Mouse (Mus musculus) v-Abl transformed pro-B cells (cell line): ENCODE measurements around the gene Cfap221.

ENCODE experiments used
- in situ Hi-C, 2 experiments: fragments of 400-800 bp; cut with MboI; formaldehyde crosslinking; loops; one replicate each; pipeline ENCODE4 v1.15.1; 2025; ENCODE audit not compliant: unreplicated experiment in 2 of 2

The Cfap221 gene

DNA sequence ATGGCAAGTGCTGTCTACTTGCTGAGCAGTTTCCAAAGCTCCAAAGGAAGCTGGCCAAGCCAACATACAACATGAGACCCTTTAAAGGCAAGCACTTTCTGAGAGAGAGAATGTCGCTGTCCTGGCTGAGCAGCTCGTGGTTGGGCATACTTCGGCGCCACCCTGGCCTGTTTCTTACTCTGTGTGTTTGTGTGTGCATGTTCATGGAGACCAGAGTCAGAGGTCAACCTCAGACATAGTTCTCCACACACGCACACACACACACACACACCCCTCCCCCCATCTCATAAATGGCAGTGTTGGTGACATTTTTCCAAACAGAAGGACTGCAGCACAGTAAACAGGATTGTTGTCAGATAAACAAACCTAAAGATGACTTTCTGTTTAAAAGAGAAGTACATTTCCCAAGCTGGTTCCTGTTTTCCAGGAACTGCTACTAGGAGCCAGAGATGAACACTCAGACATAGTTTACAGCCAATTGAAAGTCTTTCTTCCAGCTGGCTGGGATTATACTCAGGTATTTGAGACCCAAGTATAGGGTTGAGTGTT, 80.1 kb downstream of the Cfap221 start:
- in situ Hi-C loops: loop anchor here in 1 of 2 experiments (10.0 kb wide), 1 partner anchor 382 kb away; no protein-coding TSS in a partner anchor

DNA sequence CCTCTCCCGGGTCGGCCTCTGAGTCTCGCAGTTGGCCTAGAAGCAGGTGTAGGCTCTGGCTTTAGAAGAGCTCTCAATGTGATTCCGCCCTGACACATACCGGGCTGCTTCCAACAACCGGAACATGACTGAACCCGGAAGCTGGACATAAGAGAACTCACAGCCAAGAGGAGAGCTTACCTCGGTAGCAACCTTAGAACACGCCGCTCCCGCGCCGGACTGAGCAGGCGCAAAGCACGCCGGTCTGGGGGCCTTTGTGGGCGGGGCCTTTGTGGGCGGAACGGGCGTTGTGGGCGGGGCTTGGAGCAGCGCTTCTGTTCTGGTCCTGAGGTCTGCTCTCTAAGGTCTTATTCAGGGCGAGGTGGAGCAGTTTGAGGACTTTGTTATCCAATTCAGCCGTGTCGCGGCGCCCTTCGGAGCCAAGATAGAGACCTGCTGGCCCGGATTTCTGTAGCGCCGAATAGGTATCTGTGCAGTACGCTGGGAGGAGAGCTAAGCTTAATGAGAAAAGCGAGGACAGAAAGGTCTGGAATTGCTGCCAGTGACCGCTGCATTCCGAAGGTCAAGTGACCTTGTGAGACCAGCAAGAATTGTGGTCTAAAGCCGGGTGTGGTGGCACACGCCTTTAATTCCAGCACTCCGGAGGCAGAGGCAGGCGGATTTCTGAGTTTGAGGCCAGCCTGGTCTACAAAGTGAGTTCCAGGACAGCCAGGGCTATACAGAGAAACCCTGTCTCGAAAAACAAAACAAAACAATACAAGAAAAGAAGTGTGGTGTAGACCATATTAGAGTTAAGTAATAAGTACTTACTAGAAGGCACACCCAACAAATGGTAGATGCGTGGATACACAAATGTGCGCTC, 83.8 kb downstream of the Cfap221 start, which contains the start of gene Tmem177:
Tmem177 (minus strand) TSS at position 256 of the 862 bp plus-strand sequence.
- in situ Hi-C loops: loop anchor here in 1 of 2 experiments (10.0 kb wide), 1 partner anchor 378 kb away; no protein-coding TSS in a partner anchor

DNA sequence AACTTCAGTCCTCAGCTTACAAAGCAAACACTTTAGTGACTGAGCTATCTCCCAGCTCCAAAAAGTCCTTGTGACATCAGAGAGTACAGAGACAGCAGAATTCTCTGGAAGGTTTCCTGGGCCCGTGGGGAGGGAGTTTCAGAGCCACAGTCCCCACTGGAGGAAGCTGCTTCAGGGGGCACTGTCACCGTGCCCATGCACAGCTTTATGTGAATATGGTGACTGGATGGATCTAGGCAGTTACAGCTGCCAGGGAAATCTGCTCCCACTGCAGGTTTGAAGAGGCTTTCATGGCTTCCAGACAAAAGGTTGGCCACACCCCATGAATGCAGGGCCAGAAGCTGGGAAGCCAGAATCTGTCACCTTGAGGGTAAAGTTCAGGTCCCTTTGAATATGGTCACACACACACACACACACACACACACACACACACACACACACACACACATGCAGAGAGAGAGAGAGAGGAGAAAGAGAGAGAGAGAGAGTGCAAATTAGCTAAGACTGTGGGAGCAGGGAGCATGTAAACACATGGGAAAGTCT, 89.8 kb downstream of the Cfap221 start:
- in situ Hi-C loops: no loop called here

DNA sequence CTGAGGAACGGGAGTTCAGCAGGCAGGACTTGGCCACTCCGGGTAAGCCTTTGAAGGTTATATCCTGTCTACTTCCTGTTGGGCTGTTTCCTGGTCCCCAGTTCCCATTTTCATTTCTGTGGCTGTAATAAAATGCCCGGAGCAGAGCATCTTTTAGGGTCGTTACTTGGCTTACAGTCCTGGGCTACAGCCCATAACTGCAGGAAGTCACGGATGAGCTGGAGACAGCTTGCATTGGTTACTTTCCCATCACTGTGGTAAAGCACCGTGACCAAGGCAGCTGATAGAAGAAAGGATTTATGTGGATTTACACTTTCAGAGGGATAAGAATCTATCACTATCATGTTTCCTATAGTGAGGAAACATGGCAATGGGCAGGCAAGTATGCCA, 93.8 kb downstream of the Cfap221 start:
- in situ Hi-C loops: no loop called here

DNA sequence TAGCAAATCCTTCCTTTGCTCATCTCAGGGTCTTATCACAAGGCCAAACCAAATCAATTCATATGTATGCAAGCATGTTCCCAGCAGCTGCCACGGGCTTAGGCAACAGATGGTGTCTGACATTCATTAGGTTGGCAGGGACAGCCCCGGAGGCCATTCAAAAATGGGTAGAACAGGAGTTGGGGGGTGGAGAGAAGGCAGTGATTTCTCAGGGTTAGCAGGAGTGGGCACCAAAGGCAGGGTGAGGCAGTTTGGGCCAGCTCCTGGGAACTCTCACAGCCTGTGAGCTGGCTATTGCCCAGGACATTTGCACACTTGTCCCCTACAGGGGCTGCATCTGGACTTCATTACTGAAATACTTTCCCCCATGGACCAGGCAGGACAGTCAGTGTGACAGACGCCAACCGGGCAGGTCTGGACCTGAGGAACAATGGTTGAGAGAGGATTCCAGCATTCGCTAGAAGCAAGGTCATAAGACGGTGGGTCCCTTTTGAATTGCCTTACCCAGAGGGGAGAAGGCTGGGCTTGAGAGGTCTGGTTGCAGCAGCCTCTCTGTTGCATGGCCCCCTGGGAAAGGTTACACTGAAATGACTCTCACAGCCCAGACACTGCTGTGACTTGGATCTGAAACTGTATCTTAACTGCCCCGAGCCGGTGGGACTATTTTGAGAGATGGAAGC, 94.3 kb downstream of the Cfap221 start:
- in situ Hi-C loops: no loop called here

DNA sequence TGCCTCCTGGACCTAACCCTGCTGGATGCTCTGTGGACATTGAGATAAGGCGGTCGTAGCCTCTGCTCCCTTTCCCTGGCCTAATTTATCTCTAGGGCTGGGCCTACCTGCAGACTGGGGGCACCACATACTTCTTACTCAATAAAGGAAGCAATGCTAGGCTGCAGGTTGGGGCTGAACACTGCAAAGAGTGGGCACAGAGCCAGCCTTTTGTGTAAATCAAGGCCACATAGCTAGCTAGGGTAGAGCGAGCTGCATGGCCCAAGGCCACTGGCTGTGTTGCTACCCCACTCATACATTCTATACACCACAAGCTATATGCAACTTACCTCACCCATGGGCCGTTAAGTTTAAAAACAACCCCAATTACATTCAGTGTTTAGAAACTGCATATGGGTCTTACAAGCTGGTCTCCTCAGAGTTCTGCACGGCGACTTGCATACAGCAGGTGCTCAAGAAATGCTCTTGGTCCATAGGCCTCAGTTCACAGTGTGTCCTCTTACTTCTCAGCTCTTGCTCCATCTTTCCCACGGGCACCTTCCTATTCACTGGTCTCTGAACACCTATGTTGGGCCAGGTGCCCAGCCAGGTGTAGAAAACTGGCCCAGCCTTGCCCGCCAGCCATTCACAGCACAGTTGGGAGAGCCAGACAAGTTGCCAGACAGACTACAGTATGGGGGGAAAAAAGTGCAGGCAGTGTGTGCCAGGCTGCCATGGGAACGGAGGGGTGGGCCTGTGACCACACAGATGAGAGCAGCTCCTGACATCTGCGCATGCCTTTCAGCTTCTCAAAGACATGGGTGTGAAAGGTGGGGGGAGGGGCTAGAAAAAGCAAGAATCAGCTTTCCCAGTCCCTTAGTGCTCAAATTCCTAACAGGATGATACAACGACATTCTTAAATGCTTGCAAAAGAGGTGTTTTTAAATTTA, 97.6 kb downstream of the Cfap221 start:
- in situ Hi-C loops: loop anchor here (10.0 to 25.0 kb wide), 3 partner anchors 225 to 445 kb away; no protein-coding TSS in a partner anchor

DNA sequence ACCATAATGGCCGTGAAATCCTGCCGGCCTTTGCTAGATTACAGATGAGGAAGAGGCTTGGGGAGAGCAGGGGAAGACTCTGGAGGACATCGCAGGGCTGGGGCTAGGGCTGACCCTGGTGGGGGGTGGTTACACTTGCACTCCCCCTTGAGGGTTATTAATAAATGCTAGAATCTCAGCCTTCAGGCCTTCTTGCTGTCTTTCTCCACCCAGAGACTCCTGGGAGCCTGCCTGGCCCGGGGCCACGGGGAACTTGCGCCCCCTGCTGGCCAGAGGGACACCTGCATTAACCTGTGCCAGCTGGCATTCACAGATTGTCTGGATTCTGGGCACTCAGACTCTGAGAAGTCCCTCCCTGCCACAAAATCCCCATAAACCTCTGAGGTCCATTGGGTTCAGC, 102.1 kb downstream of the Cfap221 start:
- in situ Hi-C loops: loop anchor here (5.0 to 25.0 kb wide), 6 partner anchors 73 to 440 kb away; no protein-coding TSS in a partner anchor

DNA sequence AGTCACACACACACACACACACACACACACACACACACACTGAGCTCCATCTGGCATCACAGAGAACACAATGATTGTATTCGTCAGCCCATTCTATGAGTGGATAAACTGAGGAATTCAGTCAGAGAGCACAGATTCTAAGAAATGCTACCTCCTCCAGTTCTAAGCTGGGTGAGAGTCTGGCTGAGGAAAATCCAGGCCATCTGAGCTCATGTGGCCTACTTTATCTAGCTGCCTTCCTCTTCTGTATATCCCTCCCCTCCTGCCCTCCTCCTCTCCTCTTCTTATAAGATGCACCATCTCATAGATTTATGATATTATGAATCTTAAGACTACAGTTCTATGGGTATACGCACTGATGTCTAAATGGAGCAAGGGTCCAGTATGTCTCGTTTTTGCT, 103.4 kb downstream of the Cfap221 start:
- in situ Hi-C loops: loop anchor here (5.0 to 25.0 kb wide), 6 partner anchors 71 to 439 kb away; no protein-coding TSS in a partner anchor

DNA sequence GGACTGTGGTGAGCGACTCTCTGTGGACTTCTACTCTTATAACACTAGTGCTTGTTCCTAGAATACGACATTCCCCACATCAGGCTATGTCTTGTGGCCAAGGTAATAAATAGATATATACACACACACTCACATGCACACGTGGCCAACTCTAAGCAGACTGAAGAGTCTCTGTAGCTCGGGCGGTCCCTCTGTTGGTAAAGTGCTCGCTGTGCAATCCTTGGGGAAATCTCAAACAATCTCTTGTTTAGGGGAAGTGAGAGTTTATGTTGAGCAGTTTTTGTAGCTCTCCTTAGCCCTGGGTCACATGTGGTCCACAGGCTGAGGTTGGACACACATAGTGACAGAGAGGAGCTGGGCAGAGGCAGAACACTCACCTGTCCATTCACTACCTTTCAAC, 104.1 kb downstream of the Cfap221 start:
- in situ Hi-C loops: loop anchor here (5.0 to 25.0 kb wide), 6 partner anchors 71 to 438 kb away; no protein-coding TSS in a partner anchor

DNA sequence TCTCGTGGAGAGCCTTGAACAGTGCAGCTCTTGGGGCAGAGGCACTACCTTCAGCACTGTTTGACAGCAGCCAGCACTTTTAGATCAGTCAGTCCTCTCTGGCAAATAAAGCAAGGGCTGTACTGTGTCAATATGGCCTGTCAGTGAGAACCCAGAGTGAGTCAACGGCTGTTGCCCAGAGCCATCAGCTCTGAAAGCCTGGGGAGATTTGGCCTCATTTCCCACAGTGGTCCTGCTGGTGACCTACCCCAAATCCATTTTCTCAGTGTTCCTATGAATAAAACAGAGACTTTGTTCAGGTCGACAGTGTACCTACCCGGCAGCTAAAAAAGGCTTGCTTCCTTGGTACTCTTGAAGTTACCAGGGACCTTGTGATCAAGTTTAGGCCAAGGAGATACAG, 105.2 kb downstream of the Cfap221 start:
- in situ Hi-C loops: loop anchor here (5.0 to 25.0 kb wide), 6 partner anchors 70 to 437 kb away; no protein-coding TSS in a partner anchor

DNA sequence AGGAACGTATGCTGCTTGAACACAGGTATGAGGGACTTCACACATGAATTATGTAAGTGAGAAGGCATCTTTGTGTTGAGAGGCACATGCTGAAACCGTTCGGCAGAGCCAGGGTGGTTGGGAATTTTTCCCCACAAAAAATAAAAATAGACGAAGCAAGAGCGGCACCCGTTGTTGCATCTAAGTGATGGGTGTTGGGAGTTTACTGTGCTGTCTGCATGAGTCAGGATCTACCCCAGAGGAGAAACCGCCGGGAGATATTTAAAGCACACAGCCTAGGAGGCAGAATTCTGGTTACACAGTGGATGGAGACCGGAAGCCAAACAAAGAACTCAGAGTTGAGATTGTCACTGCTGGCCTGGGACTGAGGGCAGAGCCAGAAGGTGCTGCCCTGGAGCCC, 105.9 kb downstream of the Cfap221 start:
- in situ Hi-C loops: loop anchor here (5.0 to 25.0 kb wide), 6 partner anchors 69 to 436 kb away; no protein-coding TSS in a partner anchor

DNA sequence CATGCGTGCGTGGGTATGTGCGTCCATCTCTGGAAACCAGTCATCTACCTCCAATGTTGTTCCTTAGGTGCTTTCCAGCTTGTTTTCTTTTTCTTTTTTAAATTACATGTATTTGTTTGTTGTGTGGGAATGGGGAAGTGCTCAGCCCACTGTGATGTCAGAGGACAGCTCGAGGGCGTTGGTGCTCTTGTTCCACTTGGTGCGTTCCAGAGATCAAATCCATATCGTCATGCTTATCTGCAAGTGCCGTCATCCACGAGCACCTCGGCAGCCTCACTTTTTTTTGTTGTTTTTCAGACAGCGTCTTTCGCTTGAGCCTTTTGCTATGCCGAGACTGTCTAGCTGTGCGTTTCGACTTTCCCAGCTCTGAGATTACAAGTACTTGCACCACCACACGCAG, 107.7 kb downstream of the Cfap221 start:
- in situ Hi-C loops: loop anchor here in 1 of 2 experiments (25.0 kb wide), 1 partner anchor 427 kb away; no protein-coding TSS in a partner anchor

DNA sequence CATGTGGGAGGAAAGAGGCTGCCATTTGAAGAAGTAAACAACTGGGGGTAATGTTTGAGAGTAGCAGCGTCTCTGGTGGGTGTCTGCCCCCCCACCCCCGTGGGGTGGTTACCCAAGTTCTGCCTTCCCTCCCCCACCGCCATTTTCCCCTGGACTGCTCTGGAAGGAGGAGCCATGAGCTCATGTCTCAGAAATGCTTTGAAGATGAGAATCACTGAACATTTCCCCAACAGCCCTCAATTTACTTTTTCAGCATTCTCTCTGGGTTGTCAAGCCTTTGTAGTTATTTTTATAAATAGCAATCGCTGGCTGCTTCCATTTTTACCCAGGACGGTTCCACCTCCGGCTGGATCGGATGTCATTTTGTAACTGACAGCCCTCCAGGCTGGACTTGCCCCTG, 110.7 kb downstream of the Cfap221 start:
- in situ Hi-C loops: loop anchor here in 1 of 2 experiments (25.0 kb wide), 1 partner anchor 424 kb away; no protein-coding TSS in a partner anchor

DNA sequence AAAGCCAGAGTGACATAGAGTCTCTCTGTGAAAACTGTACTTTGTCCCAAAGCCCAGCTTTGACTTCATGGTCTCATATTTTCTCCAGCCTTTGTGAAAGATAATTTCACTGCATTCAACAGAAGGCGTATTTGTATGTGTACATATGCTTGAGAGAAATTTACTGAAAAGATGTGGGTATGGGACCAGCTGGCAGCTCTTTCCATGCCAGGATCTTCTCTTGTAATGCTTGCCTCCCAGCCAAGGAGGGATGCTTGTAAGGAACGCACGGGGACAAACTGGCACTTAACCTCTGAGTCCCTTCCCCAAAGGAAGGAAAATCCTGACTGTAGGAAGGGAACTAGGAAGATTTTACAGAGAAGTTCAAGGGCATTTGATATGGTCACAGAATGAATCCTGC, 112.8 kb downstream of the Cfap221 start:
- in situ Hi-C loops: loop anchor here in 1 of 2 experiments (25.0 kb wide), 1 partner anchor 422 kb away; no protein-coding TSS in a partner anchor

DNA sequence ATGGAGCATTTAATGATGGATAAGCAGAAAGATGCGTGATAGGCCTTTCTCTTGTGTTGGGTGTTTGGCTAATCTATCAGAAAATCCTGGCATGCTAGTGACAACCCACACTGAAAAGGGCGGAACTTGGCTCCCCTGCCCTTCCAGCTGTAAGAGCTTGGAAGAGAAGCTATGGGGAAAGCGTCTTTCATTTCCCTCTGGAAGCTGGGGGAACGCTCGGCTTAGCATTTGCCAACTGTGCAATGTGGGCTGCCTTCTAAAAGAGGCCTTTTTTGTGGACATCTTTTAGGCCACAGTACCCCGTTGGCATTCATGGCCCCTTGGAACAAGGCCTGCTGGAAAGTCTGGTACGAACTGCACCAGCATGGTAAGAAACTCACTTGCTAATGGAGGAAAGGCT, 118.1 kb downstream of the Cfap221 start:
- in situ Hi-C loops: loop anchor here in 1 of 2 experiments (25.0 kb wide), 1 partner anchor 417 kb away; no protein-coding TSS in a partner anchor

DNA sequence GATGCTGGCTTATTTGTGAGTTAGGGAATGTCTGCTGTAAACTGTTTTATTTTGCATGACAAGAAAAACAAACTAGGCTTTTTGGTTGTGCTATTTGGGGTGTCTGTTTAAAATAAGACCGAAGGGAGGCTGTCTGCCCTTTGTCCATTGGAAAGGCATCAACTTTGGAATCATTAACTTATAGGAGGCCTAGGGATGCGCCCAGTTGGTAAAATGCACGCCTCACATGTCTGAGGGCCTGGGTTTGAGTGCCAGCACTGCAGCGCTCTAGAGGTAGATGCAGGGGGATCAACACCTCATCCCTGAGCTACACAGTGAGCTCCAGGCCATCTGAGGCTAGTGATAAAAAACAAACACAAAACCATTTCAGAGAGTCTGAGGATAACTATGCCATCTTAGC, 119.6 kb downstream of the Cfap221 start:
- in situ Hi-C loops: loop anchor here in 1 of 2 experiments (25.0 kb wide), 1 partner anchor 415 kb away; no protein-coding TSS in a partner anchor
